Mouse (Mus musculus): ENCODE data around the gene Slc39a13.

DNA sequence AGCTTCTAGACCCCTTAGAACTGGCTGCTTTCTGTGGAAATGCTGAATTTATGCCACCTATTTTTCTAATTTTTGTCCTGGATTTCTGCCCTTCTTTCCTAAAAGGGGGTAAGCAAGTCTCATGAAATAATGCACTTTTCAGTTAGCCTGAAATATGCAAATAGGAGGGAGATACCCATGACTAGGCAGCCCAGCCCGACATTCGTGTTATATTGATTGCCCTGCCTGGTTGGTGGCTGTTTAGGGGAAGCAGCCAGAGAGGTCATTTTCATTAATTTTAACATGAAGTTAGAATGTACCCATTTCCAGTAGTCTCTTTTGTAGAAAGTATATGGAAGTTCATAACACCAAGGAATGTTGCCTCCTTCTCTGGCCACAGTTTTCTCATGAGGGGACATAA, 56.3 kb downstream of the Slc39a13 start:
- TF ChIP-seq CTCF (IDR thresholded peaks at IDR 0.05; ENCODE audit: low read depth) (no peak), EP300 (optimal IDR thresholded peaks at IDR 0.05) (no peak)
